Mouse (Mus musculus) heart, embryonic 16.5 days (tissue): ENCODE data around the gene Banp. TPM values are rescaled to one million over a fixed set of nuclear protein-coding genes. Genes with fewer than 3 reads are reported as not detected.

Source experiments
- ATAC-seq: fragments of 200-750 bp; cut with Nextera tagmentation; replicated peaks from 2 replicates; pipeline ENCODE4 v1.8.0; 2017; ENCODE audit warnings: moderate number of reproducible peaks; ENCODE audit not compliant: insufficient read depth, low FRiP score; ENCODE audit errors: extremely low read depth
- H3K27ac ChIP-seq: fragments of 300-500 bp; sonication (generic); 2 replicates; pipeline ENCODE4 v1.5.1; 2014; ENCODE audit warnings: mild to moderate bottlenecking, low read length, control low read depth, moderate library complexity
- H3K27me3 ChIP-seq: fragments of 300-500 bp; sonication (generic); 2 replicates; pipeline ENCODE4 v1.6.1; 2014; ENCODE audit warnings: low read length, mixed read lengths; ENCODE audit not compliant: control insufficient read depth, insufficient read depth
- H3K36me3 ChIP-seq: fragments of 300-500 bp; sonication (generic); 2 replicates; pipeline ENCODE4 v1.6.1; 2014; ENCODE audit not compliant: control insufficient read depth, insufficient read depth
- H3K4me1 ChIP-seq: fragments of 300-500 bp; sonication (generic); 2 replicates; pipeline ENCODE4 v1.6.1; 2014; ENCODE audit warnings: low read length, mixed read lengths; ENCODE audit not compliant: control insufficient read depth, insufficient read depth
- H3K4me2 ChIP-seq: fragments of 300-500 bp; sonication (generic); 2 replicates; pipeline ENCODE4 v1.6.1; 2014; ENCODE audit warnings: low read depth, mild to moderate bottlenecking, control low read depth, low read length
- H3K4me3 ChIP-seq: fragments of 300-500 bp; sonication (generic); 2 replicates; pipeline ENCODE4 v1.5.1; 2014; ENCODE audit warnings: mild to moderate bottlenecking, control low read depth, low read length
- H3K9ac ChIP-seq: fragments of 300-500 bp; sonication (generic); 2 replicates; pipeline ENCODE4 v1.6.1; 2014; ENCODE audit warnings: low read length, control low read depth
- H3K9me3 ChIP-seq: fragments of 300-500 bp; sonication (generic); replicated peaks from 2 replicates; pipeline ENCODE4 v1.6.1; 2016; ENCODE audit warnings: low read length; ENCODE audit not compliant: control insufficient read depth
- WGBS: fragments of 180-500 bp; shearing (Covaris S2); extraction: QIAGEN DNeasy Blood & Tissue Kit; methylation state at CpG from one replicate; pipeline ENCODE4 v1.1.7; 2014; 5-methylcytosine and 5-hydroxymethylcytosine counted together
- microRNA-seq: library from miRNA; unstranded; fragments of <30 nt; microRNA quantifications from one replicate; pipeline ENCODE4, GENCODE M21; 2017
- polyA plus RNA-seq: library from polyadenylated mRNA; unstranded; fragments of >200 nt; fragmentation: Nextera tagmentation; extraction: Ambion mirVana; gene quantifications from 2 replicates; pipeline ENCODE4 v1.2.1, GENCODE M21; 2015

Gene Banp
- polyA plus RNA-seq, 1 experiment from 2014 or later = 33.1 TPM

DNA sequence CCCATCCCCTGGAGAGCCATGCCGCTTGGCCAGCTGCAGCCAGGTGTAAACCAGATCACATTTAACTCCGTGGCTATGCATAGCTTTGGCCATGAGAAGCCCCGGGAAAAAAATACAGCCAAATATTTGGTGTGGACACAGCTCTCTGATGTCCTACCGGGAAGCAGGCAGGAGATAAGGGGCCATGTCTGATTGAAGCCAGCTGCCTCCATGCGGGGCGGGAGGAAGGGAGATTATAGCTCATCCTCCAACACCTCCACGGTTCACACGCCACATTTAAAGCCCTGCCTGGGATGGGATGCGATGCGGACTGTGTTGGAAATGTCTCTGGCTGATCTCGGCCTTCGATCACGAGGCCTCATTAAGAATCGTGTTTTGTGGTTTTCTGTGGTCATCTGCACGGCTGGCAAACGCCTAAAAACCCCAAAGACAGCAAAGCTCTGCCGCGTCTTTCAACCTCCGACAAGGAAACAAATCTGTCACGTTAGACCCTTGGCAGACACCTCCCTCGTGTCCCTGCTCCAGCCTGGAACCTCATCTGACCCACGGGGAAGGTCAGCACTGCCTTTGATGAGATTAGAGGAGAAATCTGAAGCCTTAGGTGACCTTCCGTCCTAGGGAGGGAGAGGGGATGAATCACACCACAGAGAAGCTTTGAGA lies 126.8 kb downstream of the Banp start:
- Histone ChIP-seq H3K4me1 (peaks cover 4% of the 10 kb centered on the region), H3K4me3 (no peak overlapping the region), H3K27ac (no peak overlapping the region), H3K4me2 (no peak overlapping the region), H3K9ac (no peak overlapping the region), H3K9me3 (no peaks in the 10 kb centered on the region), H3K36me3 (no peaks in the 10 kb centered on the region), H3K27me3 (peaks cover 3% of the 10 kb centered on the region; the same call in 1 of the 2 replicates)
- ATAC-seq = 0 out of 2 replicates have a peak, but pooled peaks have one; percentile 20
- WGBS = 22% methylated on average over 23 of the region's 23 CpGs

DNA sequence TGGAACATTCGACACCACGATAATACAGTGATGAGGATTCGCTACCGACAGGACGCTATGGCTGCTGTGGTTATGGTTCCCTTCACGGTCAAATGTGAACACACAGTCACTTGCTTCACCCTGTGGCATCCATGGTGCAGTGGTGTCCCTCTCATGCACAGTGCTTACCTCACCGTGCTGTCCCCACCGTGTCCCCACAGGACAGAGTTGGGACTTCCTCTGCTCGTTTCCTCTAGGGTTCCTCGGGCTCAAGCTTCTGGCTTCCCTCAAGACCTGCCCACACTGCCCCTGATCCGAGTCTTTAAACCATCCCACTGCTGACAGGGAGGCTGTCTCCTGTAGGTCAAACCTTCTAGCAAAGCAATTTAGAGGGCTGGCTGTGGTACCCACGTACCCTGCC lies 128.8 kb downstream of the Banp start:
- no peak overlapping the region for H3K4me2 ChIP-seq
- no peak overlapping the region for H3K4me3 ChIP-seq
- WGBS = 82% methylated on average over 12 of the region's 12 CpGs
- no peak overlapping the region for H3K9ac ChIP-seq
- no peak overlapping the region for H3K27ac ChIP-seq
- no peak for ATAC-seq
- H3K9me3 ChIP-seq = no peaks in the 10 kb centered on the region
- peaks cover 3% of the 10 kb centered on the region; the same call in 1 of the 2 replicates for H3K27me3 ChIP-seq
- peaks cover 5% of the 10 kb centered on the region for H3K4me1 ChIP-seq
- no peaks in the 10 kb centered on the region for H3K36me3 ChIP-seq

Small RNA genes lying within 50 kb of the gene (microRNA-seq; reads per million reads assigned to microRNA genes)
- gene Mir7237 = not detected

Other genes with a start within 250 kb of the Banp start
- 0.21 and 0.25 TPM in 2 replicates for gene Jph3, start 220.1 kb upstream of the Banp start, polyA plus RNA-seq
- gene Klhdc4, start 120.2 kb upstream of the Banp start, polyA plus RNA-seq = 25.6 and 27.0 TPM in 2 replicates
- 14.4 TPM in 2 replicates for gene Slc7a5, start 42.1 kb upstream of the Banp start, polyA plus RNA-seq
- gene Car5a, start 4.8 kb upstream of the Banp start, polyA plus RNA-seq = not detected in 2 replicates